Mouse (Mus musculus) thymus, postnatal 25 days (tissue): Measurements from ENCODE around the gene Atp23.
"Not testable (repeated sequence)": the region's sequence is repeated elsewhere in the genome, so short reads cannot be mapped to it uniquely, and the experiment has no call there.

Experiments
- DNase-seq: peaks from one replicate; pipeline ENCODE4 v3.0.0; 2022

The Atp23 gene

DNA sequence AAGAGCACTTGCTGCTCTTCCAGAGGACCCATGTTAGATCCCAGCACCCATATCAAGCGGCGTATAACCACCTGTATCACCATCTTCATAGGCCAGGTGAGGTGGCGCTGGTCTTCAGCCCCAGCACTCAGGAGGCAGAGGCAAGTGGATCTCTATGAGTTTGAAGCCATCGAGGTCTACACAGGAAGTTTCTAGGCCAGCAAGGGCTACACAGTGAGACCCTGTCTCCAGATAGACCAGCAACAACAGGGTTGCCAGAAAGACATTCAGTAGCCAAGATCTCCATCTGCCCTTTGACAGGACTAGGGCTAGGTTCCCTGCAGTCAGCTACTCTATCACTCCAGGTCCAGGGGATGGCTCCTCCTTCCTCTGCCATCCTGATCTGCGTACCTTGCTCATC lies 5.7 kb upstream of the Atp23 start:
- DNase-seq: no peak

DNA sequence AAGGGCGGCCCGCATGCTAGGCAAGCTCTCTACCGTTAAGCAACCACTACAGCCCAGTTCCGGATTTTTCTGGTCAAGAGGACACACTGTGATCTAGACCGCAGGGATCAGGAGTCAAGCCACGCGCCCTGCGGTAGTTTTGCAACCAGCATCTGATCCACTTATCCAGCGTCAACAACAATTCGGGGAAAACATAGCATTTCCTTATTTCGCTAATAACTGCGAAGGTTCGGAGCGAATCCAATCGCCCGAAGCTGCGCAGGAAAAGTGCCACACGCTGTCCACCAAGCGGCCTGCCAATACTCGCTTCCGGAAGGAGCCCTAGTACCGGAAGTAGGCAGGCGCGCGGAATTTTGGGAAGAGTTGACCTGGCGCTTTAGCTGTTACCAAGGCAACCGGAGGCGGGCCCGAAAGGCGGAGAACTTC lies 4.5 kb upstream of the Atp23 start:
- DNase-seq: peak; percentile 87

DNA sequence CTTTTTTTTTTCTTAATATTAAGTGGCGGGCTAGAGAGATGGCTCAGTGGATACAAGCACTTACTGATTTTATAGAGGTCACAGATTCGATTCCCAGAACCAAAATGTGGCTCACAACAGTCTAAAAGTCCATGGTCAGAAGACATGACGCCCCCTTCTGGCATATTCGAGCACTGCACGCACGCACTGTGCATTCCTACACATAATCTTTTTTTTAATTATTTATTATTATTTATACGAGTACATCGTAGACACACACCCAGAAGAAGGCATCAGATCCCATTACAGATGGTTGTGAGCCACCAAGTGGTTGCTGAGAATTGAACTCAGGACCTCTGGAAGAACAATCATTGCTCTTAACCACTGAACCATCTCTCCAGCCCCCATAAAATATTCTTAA lies 3.9 kb upstream of the Atp23 start:
- no peak for DNase-seq

DNA sequence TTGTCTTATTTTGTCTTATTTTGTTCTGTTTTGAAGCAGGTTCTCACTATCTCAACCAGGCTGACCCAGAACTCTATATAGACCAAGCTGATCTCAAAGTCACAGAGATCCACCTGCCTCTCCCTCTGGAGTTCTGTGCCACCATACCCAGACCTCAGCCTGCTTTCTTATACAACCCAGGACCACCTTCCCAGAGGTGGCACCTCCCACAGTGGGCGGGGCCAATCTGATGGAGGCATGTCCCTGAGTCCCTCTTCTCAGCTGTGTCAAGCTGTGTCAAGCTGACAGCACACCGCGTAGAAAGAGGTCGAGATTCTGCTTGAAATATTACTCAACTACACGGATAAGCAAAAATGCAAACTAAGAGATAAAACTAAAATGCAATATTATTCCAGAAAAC lies 3.1 kb upstream of the Atp23 start:
- DNase-seq: no peak

DNA sequence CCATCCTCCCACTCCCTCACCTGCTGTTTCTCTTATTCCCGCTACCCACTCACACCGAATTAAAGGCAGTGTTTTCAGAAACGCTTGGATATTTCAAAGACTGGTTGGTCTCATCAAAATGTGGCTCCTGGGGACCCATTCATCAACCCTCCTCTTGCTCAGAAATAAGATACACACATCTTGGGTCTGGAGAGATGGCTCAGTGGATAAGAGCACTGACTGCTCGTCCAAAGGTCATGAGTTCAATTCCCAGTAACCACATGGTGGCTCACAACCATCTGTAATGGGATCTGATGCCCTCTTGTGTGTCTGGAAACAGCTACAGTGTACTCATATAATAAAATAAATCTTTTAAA lies 311 bp upstream of the Atp23 start:
- DNase-seq: no peak

DNA sequence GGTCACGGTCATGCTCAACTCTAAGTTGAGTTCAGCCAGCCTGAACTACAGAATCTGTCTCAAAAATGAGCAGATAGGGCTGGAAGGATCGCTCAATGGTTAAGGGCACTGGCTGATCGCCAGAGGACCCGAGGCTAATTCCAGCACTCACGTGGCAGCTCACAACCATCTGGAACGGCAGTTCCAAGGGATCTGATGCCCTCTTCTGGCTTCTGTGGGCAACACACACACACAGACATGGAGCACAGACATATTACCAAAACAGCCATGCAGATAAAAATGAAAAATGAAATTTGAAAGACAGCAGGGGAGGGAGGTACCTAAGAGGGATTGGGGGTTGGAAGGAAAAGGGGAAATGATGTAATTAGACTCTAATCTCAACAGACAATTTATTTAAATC lies 5.3 kb downstream of the Atp23 start:
- no peak for DNase-seq

DNA sequence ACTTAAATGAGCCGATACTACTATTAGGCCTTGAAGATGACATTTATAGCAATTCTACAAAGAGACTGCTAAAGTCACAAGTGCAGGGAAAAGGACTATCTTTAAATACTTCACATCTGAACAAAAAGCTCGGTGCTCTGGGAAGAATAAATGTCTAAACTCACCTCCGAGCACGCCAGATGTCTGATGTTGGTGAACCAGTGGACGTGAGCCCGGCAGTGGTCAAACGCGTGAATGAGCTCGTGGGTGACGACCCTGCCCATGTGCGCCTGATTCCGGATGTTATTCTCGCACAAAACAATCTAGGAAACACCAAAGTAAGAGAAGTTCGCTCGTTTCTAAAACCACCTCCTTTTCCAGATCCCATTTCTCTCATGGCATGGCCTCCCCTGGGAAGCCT lies 7.1 kb downstream of the Atp23 start:
- DNase-seq: no peak

DNA sequence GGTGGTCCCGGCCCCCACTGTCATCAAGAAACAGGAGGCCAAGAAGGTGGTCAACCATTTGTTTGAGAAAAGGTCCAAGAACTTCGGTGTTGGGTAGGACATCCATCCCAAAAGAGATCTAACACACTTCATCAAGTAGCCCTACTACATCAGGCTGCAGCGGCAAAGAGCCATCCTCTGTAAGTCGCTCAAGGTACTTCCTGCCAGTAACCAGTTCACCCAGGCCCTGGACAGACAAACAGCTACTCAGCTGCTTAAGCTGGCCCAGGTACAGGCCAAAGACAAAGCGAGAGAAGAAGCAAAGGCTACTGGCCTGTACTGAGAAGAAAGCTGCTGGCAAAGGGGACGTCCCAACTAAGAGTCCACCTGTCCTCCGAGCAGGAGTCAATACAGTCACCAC lies 8.0 kb downstream of the Atp23 start:
- DNase-seq: no peak

DNA sequence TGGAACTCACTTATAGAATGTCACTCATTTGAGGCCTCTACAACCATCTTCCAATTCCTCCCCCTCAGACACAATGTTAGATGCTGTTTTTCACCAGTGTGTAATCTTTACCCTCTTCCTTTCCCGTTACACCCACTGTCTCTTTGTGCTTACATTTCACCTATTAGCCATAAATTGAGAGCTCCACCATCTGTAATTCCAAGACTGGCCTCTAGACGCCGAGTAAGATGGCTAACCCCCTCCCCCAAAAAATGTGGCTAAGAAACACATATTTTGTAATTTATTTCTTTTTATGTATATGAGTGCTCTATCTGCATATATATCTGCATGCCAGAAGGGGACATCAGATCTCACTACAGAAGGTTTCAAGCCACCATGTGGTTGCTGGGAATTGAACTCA lies 27.4 kb downstream of the Atp23 start:
- no peak for DNase-seq

DNA sequence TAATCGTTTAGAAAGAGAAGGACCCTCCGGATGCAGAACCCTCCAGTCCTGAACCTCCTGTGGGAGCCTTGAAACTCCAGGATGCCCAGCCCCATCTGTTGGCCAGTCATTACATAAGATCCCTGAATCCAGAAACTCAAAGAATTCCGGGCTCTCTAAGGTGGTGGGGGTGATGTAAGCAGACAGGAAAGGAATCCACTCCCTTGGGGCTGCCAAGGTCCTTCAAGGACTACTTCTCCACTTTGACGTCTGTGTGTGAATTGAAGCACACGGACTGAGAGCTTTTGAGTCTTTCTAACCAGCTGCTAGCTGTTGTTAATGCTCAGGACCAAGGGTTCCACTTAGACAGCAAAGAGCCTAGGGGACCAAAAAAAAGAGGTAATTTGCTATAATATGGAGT lies 28.9 kb downstream of the Atp23 start:
- DNase-seq: no peak

DNA sequence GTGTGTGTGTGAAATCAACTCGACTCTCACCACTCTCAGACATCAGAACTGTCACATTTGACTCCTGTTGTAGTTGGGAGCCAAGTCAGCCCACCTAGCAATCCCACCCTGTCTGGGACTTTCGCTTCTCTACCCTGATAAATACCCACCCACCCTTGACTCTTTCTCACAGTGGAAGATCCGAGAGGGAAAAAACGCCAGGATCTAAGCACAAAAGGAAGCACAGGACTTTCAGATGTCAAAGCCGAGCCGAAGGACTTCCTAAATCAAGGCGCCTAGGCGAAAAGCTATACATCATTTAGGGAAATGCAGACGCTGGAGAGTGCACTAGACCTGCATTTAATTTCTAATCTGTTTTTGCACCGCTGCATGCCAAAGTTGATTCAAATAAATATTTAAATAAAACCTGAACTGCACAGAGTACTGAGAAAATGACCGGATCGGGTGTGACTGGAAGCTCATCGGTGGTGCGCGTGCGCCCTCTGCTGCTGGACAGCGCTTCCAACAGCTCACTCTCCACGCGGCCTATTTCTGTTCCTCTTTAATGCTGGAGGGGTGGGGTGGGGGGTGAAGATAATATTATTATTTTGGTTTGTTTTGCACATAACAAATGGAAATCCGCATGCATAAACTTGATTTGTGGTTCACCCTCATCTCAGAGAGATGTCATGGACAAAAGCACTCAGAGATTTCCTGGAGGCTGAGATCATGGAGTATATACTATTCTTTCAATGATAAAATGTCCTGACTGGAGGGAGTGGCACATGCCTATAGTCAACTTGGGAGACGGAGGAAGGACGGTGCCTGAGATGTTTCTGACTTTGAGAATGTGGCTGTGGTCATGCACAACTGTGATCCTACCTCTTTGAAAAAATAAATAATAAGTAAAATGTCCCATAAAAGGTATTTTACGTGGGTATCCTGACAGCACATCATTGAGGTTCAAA lies 31.5 kb downstream of the Atp23 start:
- DNase-seq: peak; percentile 51

DNA sequence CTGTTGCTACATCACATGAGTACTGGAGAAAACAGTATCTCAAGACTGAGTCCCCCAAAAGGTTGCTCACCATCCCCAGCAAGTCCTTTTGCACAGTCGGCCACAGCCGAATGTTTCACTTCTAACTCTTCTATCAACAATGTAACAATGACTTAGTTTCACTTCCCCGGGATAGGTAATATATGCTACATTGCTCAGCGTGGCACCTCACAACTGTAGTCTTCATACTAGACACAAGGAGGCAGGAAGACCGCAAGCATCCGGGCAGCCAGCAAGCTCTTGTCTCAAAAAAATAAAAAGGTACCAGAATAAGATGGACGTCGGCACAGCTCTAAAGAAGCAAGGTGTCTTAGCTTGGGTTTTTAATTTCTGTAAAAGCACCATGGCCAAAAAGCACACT lies 35.9 kb downstream of the Atp23 start:
- DNase-seq: no peak

DNA sequence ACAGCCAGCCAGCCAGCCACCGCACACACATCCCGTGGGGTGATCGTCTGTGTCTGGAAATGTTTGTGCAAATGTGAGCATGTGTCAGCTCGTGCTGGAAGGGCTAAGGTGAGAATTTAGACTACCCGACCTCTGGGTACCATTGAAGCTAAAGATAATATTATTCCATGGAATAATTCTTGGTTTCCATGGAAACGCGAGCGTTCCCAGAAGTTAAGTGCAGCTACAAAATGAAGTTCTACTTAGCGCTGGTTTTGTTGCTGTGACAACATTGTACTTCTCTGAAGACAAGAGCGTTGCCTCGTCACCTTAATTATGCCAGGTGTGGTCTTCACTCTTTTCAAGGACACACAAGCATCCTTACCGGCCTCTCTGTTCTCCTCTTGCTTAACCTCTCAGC lies 39.0 kb downstream of the Atp23 start:
- no peak for DNase-seq

DNA sequence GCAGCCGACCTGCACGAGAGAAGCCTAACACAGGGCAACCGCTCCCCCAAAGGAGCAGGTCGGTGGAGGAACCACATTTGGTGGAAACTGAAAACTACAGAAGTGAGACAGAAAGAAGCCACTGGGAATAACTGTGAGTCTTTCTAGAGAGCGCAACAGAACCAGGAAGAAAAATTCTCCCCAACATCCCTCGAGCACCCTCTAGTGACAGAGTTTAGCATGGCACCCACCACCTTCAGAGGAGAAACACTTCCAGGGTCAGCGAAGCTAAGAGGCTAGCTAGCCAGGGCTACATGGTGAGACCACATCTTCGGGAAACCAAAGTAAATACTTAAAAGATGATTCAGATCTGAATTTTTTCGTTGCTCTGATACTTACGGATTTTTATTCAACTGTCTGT lies 47.9 kb downstream of the Atp23 start:
- DNase-seq: peak; percentile 15

DNA sequence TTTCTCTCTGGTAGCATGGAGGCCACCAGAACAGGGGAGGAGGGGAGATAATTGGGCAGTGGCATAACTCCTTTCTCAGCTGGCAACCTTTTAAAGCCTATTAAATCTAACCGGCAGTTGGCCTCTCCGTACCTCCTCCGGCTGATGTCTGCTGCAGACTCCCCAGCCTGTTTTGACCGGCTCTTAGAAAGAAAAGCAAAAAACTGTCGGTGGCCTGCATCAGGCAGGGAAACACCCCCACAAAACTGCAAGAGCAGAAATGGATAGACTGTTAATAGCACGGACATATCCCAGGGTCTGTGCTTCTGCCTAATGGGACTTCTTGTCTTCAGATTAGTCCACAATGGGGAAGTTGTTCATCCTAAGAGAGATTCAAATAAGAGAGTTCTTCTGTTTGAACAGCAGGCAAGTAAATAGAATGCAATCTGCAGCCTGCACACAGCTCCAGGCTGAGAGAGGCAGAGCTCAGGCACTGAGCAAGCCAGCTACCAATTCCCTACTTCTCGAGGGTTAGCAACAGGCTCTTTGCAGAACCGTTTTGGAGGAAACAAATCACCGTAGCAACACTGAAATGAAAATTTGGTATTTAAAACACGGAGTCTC lies 55.7 kb downstream of the Atp23 start:
- DNase-seq: no peak

DNA sequence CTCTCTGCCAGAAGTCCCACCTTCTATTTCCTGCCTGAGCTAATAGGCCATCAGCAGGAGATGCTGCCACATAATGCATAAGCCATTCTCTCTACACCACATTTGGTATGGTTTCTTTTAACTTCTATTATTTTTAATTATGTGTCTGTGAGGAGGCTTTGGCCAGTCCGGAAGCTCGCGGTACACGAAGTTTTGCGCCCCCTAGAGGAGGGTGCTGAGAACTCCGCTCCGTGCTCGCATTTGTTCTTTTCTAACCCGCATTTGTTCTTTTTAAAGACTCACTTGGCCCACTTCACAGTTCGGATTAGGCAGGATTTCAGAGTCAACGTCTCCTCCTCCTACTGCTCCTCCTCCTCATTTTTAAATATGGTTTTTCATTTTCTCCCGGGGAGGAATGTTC lies 56.5 kb downstream of the Atp23 start:
- DNase-seq: peak; percentile 3

DNA sequence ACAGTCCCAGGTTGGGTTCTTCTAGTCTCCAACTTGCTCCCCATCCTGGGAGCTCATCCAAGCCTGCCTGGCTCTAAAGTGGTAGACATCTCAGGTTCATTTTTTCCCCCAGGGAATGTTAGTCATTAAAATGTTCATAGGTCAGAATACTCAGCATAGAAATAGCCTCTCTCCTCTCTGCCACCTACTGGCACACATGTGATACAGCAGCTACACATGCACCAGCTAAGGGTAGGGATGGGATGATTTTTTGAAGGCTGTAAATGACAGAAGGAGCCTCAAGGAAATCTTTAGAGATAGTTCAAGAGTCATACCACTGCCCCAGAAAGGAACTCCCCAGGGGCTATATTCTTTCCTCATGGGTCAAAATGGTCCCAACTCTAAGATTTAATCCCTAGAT lies 60.9 kb downstream of the Atp23 start:
- no peak for DNase-seq

DNA sequence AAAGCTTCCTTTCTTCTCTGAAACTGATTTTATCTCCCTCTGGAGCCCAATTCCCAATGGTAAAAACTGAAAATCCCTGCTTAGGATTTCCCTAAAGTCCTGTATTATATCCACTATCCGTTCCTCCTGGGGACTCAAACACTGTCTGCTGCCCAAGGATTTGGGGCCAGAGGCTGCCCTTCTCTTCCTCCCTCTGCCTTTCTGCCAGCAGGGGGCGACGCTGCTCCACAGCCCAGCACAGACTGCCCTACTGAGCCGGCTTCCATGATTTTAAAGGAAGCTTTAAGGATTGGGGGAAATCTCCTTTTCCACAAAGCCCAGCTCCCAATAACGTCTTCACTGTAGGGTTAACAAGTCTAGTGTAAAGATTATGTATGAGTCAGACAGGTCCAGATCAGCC lies 68.1 kb downstream of the Atp23 start:
- DNase-seq: no peak

DNA sequence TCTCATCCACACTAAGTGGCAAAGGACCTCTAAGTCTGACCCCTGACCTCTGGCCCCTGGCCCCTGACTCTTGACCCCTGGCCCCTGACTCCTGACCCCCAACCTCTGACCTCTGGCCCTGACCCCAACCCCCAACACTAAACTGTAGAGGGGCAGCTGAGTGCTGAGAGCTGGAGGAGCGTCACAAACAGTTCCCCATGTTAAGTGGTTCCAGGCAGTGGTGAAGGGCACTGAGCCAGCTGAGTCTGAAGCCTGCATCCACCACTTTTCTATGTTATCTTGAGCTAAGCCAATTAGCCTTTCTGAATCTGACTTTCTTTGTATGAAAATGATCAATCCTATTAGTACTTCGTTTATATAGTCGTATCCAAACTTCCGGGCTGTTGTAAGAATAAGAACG lies 69.8 kb downstream of the Atp23 start:
- no peak for DNase-seq

DNA sequence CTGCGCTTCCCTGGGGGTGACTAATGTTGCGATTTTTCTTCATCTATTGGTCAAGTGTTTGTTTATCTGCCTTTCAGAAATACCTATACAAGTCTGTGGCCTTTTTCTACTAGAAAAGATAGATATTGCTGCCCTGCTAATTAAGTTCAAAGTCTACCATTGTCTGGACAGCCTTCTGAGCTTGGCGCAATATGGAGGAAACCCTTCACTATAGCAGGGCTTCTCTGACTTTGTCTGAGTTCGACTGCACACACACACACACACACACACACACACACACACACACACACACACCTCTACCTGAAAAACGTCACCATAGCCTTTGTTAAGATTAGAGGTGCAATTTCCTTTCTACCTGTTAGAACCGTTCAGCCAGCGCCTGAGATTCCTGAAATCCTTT lies 72.5 kb downstream of the Atp23 start:
- no peak for DNase-seq

DNA sequence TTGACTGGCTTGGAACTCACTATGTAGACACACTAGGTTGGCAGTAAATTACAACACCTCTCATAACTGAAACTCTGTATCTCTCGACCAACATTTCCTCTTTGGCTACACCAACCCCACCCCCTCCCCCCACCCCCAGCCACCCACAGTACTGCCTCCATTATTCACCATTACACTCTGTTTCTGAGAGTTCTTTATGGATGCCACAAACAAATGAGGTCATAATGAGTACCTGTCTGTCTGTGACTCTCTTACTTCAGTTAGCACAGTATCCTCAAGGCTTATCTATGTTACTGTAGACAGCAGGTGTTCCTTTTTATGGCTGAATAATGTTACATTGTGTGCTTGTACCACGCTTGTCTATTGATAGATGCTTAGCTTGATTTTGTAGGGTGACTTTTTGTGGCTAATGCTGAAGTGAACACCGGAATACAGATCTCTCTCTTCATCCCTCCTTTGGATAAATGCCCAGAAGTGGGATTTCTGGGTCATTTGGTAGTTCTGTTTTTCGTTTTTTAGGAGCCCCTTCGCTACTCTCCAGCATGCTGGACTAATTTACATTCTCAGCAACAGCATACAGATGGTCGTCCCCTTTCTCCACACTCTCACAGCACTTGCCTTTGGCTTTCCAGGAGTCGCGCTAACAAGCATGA lies 73.1 kb downstream of the Atp23 start:
- no peak for DNase-seq

DNA sequence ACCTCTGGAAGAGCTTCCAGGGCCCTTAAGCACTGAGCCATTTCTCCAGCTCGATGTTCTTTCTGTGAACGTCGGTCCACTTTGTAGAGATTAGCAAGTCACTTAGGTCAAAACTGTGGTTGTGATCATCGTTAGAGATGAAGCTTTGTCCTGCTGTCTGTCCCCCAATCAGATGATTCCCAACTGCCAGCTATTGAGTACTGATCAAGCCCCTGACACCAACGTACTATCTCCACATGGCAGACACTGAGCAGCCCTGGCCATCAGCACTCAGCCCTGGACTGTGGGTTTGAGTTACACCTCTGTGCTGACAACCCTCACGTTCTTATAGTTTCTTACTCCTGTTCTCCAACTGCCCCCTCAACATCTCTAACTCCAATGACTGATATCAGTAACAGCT lies 74.2 kb downstream of the Atp23 start:
- no peak for DNase-seq

DNA sequence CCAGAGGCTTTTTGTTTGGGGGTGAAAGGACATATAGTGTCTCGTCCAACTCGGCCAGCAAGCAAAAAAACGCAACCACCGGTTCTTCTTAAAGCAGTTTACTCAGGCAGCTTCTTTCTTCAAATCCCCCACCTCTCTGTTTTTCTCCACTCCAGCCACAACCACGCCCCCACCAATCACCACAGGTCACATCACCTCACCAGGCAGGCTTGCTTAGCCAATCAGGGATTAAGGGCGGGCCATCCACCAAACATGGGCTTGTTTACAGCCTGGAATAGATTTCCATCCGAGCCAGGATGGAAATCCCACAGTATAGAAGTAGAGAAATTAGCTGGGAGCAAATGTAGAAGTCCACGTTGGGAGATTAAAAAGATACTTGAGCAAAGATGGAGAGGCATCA lies 74.9 kb downstream of the Atp23 start:
- DNase-seq: not testable (repeated sequence)

DNA sequence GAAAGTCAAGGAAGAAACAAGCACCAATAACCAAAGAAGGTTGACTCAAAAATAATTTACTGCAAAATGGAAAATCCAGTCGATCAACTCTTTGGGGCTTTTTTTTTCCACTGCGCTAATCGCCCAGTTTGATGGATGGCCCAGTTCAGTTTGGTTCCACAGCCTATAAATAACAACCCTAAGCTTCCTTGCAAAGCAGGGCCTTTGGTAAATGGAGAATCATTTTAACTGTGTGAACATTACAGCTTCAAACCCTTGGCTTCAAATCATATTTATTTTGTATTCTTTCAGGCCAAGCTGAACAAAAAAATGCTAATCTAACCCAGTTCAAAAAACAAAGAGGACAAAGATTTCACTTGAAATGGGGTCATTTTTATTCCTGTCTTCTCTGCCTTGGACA lies 78.7 kb downstream of the Atp23 start:
- DNase-seq: no peak
